Mouse (Mus musculus) heart, adult 2 months (tissue): ENCODE measurements around the gene Actl11. TPM values are rescaled to one million over a fixed set of nuclear protein-coding genes. Genes with fewer than 3 reads are reported as not detected.

Experiments used
- DNase-seq, 2 experiments: peaks; one replicate each; pipeline ENCODE4 v3.0.0; 2021
- H3K27ac ChIP-seq: fragments of 200-600 bp; 2 replicates; pipeline ENCODE4 v1.8.1; 2022
- H3K27me3 ChIP-seq: fragments of 200-500 bp; 2 replicates; pipeline ENCODE4 v1.6.1; 2012; ENCODE audit warnings: mild to moderate bottlenecking, low read length, inconsistent platforms, mixed read lengths; ENCODE audit not compliant: control insufficient read depth, insufficient read depth
- H3K36me3 ChIP-seq: fragments of 200-500 bp; 2 replicates; pipeline ENCODE4 v1.6.1; 2012; ENCODE audit warnings: low read length, inconsistent platforms; ENCODE audit not compliant: control insufficient read depth, insufficient read depth
- H3K4me1 ChIP-seq: fragments of 200-500 bp; 2 replicates; pipeline ENCODE4 v1.6.1; 2011; ENCODE audit warnings: low read length; ENCODE audit not compliant: control insufficient read depth, insufficient read depth
- H3K4me3 ChIP-seq: fragments of 200-600 bp; 2 replicates; pipeline ENCODE4 v1.8.1; 2022
- H3K79me2 ChIP-seq: fragments of 200-500 bp; replicated peaks from 2 replicates; pipeline ENCODE4 v1.6.1; 2012; ENCODE audit warnings: mild to moderate bottlenecking, inconsistent platforms, low read length, moderate library complexity, mixed read lengths; ENCODE audit not compliant: control insufficient read depth, insufficient read depth
- H3K9ac ChIP-seq: fragments of 200-500 bp; 2 replicates; pipeline ENCODE4 v1.6.1; 2012; ENCODE audit warnings: low read depth, mild to moderate bottlenecking, control low read depth, inconsistent platforms, low read length, mixed read lengths
- CTCF ChIP-seq: fragments of 200-600 bp; IDR thresholded peaks from 2 replicates; pipeline ENCODE4 v1.8.1; 2022; ENCODE audit warnings: antibody characterized with exemption, mild to moderate bottlenecking, moderate library complexity
- EP300 ChIP-seq: fragments of 200-500 bp; IDR thresholded peaks from 2 replicates; pipeline ENCODE4 v1.6.1; 2011; ENCODE audit warnings: low read depth, low read length, control low read depth; ENCODE audit not compliant: insufficient read depth
- POLR2A ChIP-seq: fragments of 200-500 bp; IDR thresholded peaks from 2 replicates; pipeline ENCODE4 v1.6.1; 2011; ENCODE audit warnings: mild to moderate bottlenecking, low read depth, low read length, control low read depth; ENCODE audit not compliant: insufficient read depth
- WGBS: fragments of 180-500 bp; shearing (Covaris S2); methylation state at CpG from one replicate; pipeline ENCODE4 v1.1.7; 2018; 5-methylcytosine and 5-hydroxymethylcytosine counted together
- intact Hi-C: fragments of 180-260 bp; cut with DNase I; formaldehyde crosslinking; loops from one replicate; pipeline ENCODE4 v1.15.1; 2025
- polyA plus RNA-seq: library from polyadenylated mRNA; depleted of rRNA; stranded (reverse); fragments of >200 nt; gene quantifications from 2 replicates; pipeline ENCODE4 v1.2.3, GENCODE M21; 2012
- total RNA-seq, 2 experiments: library from RNA; stranded (reverse); gene quantifications; 2 replicates each; pipeline ENCODE4 v1.2.3; 2021

The Actl11 gene
- total and polyA plus RNA-seq, 3 experiments, result 0.14 TPM; not detected in 2

- peaks cover 6% of the 10 kb centered on the region for H3K27me3 ChIP-seq
- H3K36me3 ChIP-seq, result no peaks in the 10 kb centered on the region
- no peak for DNase-seq
- H3K27ac ChIP-seq, result no peak overlapping the region
- intact Hi-C loops, result no loop called here
- H3K79me2 ChIP-seq, result no peaks in the 10 kb centered on the region
- 13% methylated on average over 29 of the region's 29 CpGs for WGBS
- TF ChIP-seq CTCF (no peak), POLR2A (no peak), EP300 (no peak)
- no peak overlapping the region for H3K9ac ChIP-seq
- no peaks in the 10 kb centered on the region for H3K4me1 ChIP-seq
- H3K4me3 ChIP-seq, result peak overlapping the region; percentile 18; the same call in 1 of the 2 replicates
Observed at GRCm38 (mm10) chr9:107936215-107936822, 8.1 kb downstream of the Actl11 start.

- intact Hi-C loops, result no loop called here
- Histone ChIP-seq H3K79me2 (no peaks in the 10 kb centered on the region), H3K4me1 (no peaks in the 10 kb centered on the region), H3K36me3 (no peaks in the 10 kb centered on the region), H3K9ac (no peak overlapping the region), H3K27me3 (peaks cover 6% of the 10 kb centered on the region), H3K4me3 (no peak overlapping the region), H3K27ac (no peak overlapping the region)
- WGBS, result 43% methylated on average over 3 of the region's 3 CpGs
- TF ChIP-seq CTCF, result no peak
- no peak for TF ChIP-seq EP300
- no peak for TF ChIP-seq POLR2A
- DNase-seq, result no peak
Observed at GRCm38 (mm10) chr9:107936831-107937230, 8.6 kb downstream of the Actl11 start.

GRCm38 (mm10) chr9:107947241-107948194 is 19.2 kb downstream of the Actl11 start:
- Histone ChIP-seq H3K36me3 (no peaks in the 10 kb centered on the region), H3K79me2 (no peaks in the 10 kb centered on the region), H3K4me3 (no peak overlapping the region), H3K27ac (no peak overlapping the region), H3K9ac (no peak overlapping the region), H3K4me1 (peaks cover 2% of the 10 kb centered on the region; the same call in 1 of the 2 replicates), H3K27me3 (no peaks in the 10 kb centered on the region)
- DNase-seq, result no peak
- intact Hi-C loops, result no loop called here
- 72% methylated on average over 31 of the region's 31 CpGs for WGBS
- TF ChIP-seq CTCF, result no peak
- TF ChIP-seq EP300, result no peak
- no peak for TF ChIP-seq POLR2A

- intact Hi-C loops, result no loop called here
- Histone ChIP-seq H3K27ac (no peak overlapping the region), H3K36me3 (no peaks in the 10 kb centered on the region), H3K4me1 (peaks cover 2% of the 10 kb centered on the region; the same call in 1 of the 2 replicates), H3K27me3 (no peaks in the 10 kb centered on the region), H3K9ac (no peak overlapping the region), H3K4me3 (no peak overlapping the region), H3K79me2 (no peaks in the 10 kb centered on the region)
- 70% methylated on average over 13 of the region's 13 CpGs for WGBS
- TF ChIP-seq POLR2A (no peak), CTCF (no peak), EP300 (no peak)
- DNase-seq, result no peak
Observed at GRCm38 (mm10) chr9:107949184-107949921, 21.1 kb downstream of the Actl11 start.

GRCm38 (mm10) chr9:107949922-107950235 is 21.6 kb downstream of the Actl11 start, which contains the start of gene Traip:
Traip (plus strand) TSS chr9:107950136.
- Histone ChIP-seq H3K27ac (peak within 1 kb of the TSS; percentile 92), H3K4me3 (peak within 1 kb of the TSS; percentile 62), H3K27me3 (no peaks in the 10 kb centered on the region), H3K36me3 (no peaks in the 10 kb centered on the region), H3K9ac (peak within 1 kb of the TSS; percentile 89), H3K4me1 (peaks cover 2% of the 10 kb centered on the region; the same call in 1 of the 2 replicates), H3K79me2 (no peaks in the 10 kb centered on the region)
- DNase-seq, result no peak
- intact Hi-C loops, result no loop called here
- 90% methylated on average over 10 of the region's 10 CpGs for WGBS
- TF ChIP-seq POLR2A (no peak), EP300 (no peak), CTCF (no peak)
